Mouse (Mus musculus) hindbrain, embryonic 14.5 days (tissue): ENCODE measurements around the gene Riok2. TPM values are rescaled to one million over a fixed set of nuclear protein-coding genes. Genes with fewer than 3 reads are reported as not detected.

Experiments used
- ATAC-seq: fragments of 200-750 bp; cut with Nextera tagmentation; 2 replicates; pipeline ENCODE4 v1.8.0; 2017; ENCODE audit warnings: moderate number of reproducible peaks, mild to moderate bottlenecking, moderate TSS enrichment, moderate library complexity; ENCODE audit not compliant: low FRiP score
- DNase-seq: peaks from one replicate; pipeline ENCODE4 v3.0.0-alpha.2; 2015; ENCODE audit warnings: low spot score
- H3K27ac ChIP-seq: fragments of 300-500 bp; sonication (generic); 2 replicates; pipeline ENCODE4 v1.5.1; 2014; ENCODE audit warnings: mild to moderate bottlenecking, moderate library complexity
- H3K27me3 ChIP-seq: fragments of 300-500 bp; sonication (generic); 2 replicates; pipeline ENCODE4 v1.6.1; 2014; ENCODE audit warnings: mild to moderate bottlenecking, low read length, mixed read lengths; ENCODE audit not compliant: control insufficient read depth, insufficient read depth
- H3K36me3 ChIP-seq: fragments of 300-500 bp; sonication (generic); replicated peaks from 2 replicates; pipeline ENCODE4 v1.6.1; 2014; ENCODE audit not compliant: control insufficient read depth, insufficient read depth
- H3K4me1 ChIP-seq: fragments of 300-500 bp; sonication (generic); replicated peaks from 2 replicates; pipeline ENCODE4 v1.6.1; 2014; ENCODE audit warnings: antibody characterized with exemption, low read length, mixed read lengths; ENCODE audit not compliant: control insufficient read depth, insufficient read depth
- H3K4me2 ChIP-seq: fragments of 300-500 bp; sonication (generic); replicated peaks from 2 replicates; pipeline ENCODE4 v1.6.1; 2014; ENCODE audit warnings: mild to moderate bottlenecking, moderate library complexity
- H3K4me3 ChIP-seq: fragments of 300-500 bp; sonication (generic); replicated peaks from 2 replicates; pipeline ENCODE4 v1.5.1; 2014; ENCODE audit warnings: mild to moderate bottlenecking, low read length
- H3K9ac ChIP-seq: fragments of 300-500 bp; sonication (generic); 2 replicates; pipeline ENCODE4 v1.6.1; 2014
- H3K9me3 ChIP-seq: fragments of 300-500 bp; sonication (generic); 2 replicates; pipeline ENCODE4 v1.6.1; 2016; ENCODE audit warnings: low read length; ENCODE audit not compliant: control insufficient read depth
- WGBS: fragments of 180-500 bp; shearing (Covaris S2); extraction: QIAGEN DNeasy Blood & Tissue Kit; methylation state at CpG from one replicate; pipeline ENCODE4 v1.1.7; 2014; 5-methylcytosine and 5-hydroxymethylcytosine counted together
- polyA plus RNA-seq: library from polyadenylated mRNA; unstranded; fragments of >200 nt; fragmentation: Nextera tagmentation; extraction: Ambion mirVana; gene quantifications from 2 replicates; pipeline ENCODE4 v1.2.1, GENCODE M21; 2014

Gene Riok2
- polyA plus RNA-seq, 1 experiment from 2014 or later = 27.2 TPM

GRCm38 (mm10) chr17:17386117-17386516 lies 12.0 kb downstream of the Riok2 start:
- Histone ChIP-seq H3K27ac (no peak overlapping the region), H3K4me3 (no peak overlapping the region), H3K9ac (no peak overlapping the region), H3K4me1 (no peaks in the 10 kb centered on the region), H3K9me3 (no peaks in the 10 kb centered on the region), H3K36me3 (peaks cover 82% of the 10 kb centered on the region), H3K27me3 (no peaks in the 10 kb centered on the region), H3K4me2 (no peak overlapping the region)
- DNase-seq (no peak), ATAC-seq (no peak)
- 94% methylated on average over 2 of the region's 2 CpGs for WGBS

- Histone ChIP-seq H3K27ac (no peak overlapping the region), H3K9ac (no peak overlapping the region), H3K4me1 (no peaks in the 10 kb centered on the region), H3K4me2 (no peak overlapping the region), H3K36me3 (peaks cover 51% of the 10 kb centered on the region), H3K9me3 (no peaks in the 10 kb centered on the region), H3K27me3 (no peaks in the 10 kb centered on the region), H3K4me3 (no peak overlapping the region)
- ATAC-seq (no peak), DNase-seq (no peak)
- 97% methylated on average over 4 of the region's 4 CpGs for WGBS
Measured at GRCm38 (mm10) chr17:17391823-17392222, 17.7 kb downstream of the Riok2 start.

- no peak overlapping the region for H3K4me2 ChIP-seq
- no peaks in the 10 kb centered on the region for H3K9me3 ChIP-seq
- no peaks in the 10 kb centered on the region for H3K27me3 ChIP-seq
- no peak overlapping the region for H3K4me3 ChIP-seq
- 66% methylated on average over 7 of the region's 7 CpGs for WGBS
- H3K4me1 ChIP-seq = no peaks in the 10 kb centered on the region
- no peak for ATAC-seq
- H3K36me3 ChIP-seq = peaks cover 45% of the 10 kb centered on the region
- H3K9ac ChIP-seq = no peak overlapping the region
- no peak for DNase-seq
- H3K27ac ChIP-seq = no peak overlapping the region
Measured at GRCm38 (mm10) chr17:17392863-17393262, 18.8 kb downstream of the Riok2 start.

GRCm38 (mm10) chr17:17393300-17393699 lies 19.2 kb downstream of the Riok2 start:
- Histone ChIP-seq H3K4me2 (no peak overlapping the region), H3K36me3 (peaks cover 44% of the 10 kb centered on the region), H3K27me3 (no peaks in the 10 kb centered on the region), H3K4me1 (no peaks in the 10 kb centered on the region), H3K9ac (no peak overlapping the region), H3K9me3 (no peaks in the 10 kb centered on the region), H3K4me3 (no peak overlapping the region), H3K27ac (no peak overlapping the region)
- WGBS = 86% methylated on average over 6 of the region's 6 CpGs
- ATAC-seq (no peak), DNase-seq (no peak)

- ATAC-seq (peak; percentile 68), DNase-seq (peak; percentile 89)
- Histone ChIP-seq H3K4me1 (no peaks in the 10 kb centered on the region), H3K9ac (no peak overlapping the region), H3K27me3 (no peaks in the 10 kb centered on the region), H3K4me3 (no peak overlapping the region), H3K9me3 (no peaks in the 10 kb centered on the region), H3K4me2 (no peak overlapping the region), H3K27ac (no peak overlapping the region), H3K36me3 (peaks cover 34% of the 10 kb centered on the region)
- WGBS = 30% methylated on average over 4 of the region's 4 CpGs
Measured at GRCm38 (mm10) chr17:17394336-17394735, 20.2 kb downstream of the Riok2 start.

GRCm38 (mm10) chr17:17396869-17397268 lies 22.8 kb downstream of the Riok2 start:
- no peak for ATAC-seq
- WGBS = 9% methylated on average over 1 of the region's 1 CpGs

GRCm38 (mm10) chr17:17398664-17399063 lies 24.6 kb downstream of the Riok2 start:
- no peaks in the 10 kb centered on the region for H3K9me3 ChIP-seq
- H3K4me1 ChIP-seq = peaks cover 10% of the 10 kb centered on the region
- WGBS = 79% methylated on average over 2 of the region's 2 CpGs
- H3K4me3 ChIP-seq = no peak overlapping the region
- no peaks in the 10 kb centered on the region for H3K27me3 ChIP-seq
- ATAC-seq (no peak), DNase-seq (no peak)
- no peak overlapping the region for H3K9ac ChIP-seq
- H3K36me3 ChIP-seq = peaks cover 7% of the 10 kb centered on the region; the same call in 1 of the 2 replicates
- no peak overlapping the region for H3K4me2 ChIP-seq
- no peak overlapping the region for H3K27ac ChIP-seq

More at GRCm38 (mm10) chr17:17396869-17397268, 22.8 kb downstream of the Riok2 start:
- DNase-seq = no peak
- Histone ChIP-seq H3K9ac (no peak overlapping the region), H3K27me3 (no peaks in the 10 kb centered on the region), H3K4me1 (no peaks in the 10 kb centered on the region), H3K9me3 (no peaks in the 10 kb centered on the region), H3K4me3 (no peak overlapping the region), H3K4me2 (no peak overlapping the region), H3K36me3 (peaks cover 15% of the 10 kb centered on the region), H3K27ac (no peak overlapping the region)

GRCm38 (mm10) chr17:17402222-17403004 lies 28.3 kb downstream of the Riok2 start, which contains the start of gene Lix1:
Gene Lix1, plus strand, starts transcription at chr17:17402672.
- Histone ChIP-seq H3K36me3 (no peaks in the 10 kb centered on the region), H3K27me3 (no peaks in the 10 kb centered on the region), H3K27ac (peak within 1 kb of the TSS; percentile 64; the same call in 1 of the 2 replicates), H3K9me3 (no peaks in the 10 kb centered on the region), H3K9ac (peak within 1 kb of the TSS; percentile 44; the same call in 1 of the 2 replicates), H3K4me3 (peak within 1 kb of the TSS; percentile 14; the same call in 1 of the 2 replicates), H3K4me2 (peak within 1 kb of the TSS; percentile 48), H3K4me1 (peaks cover 10% of the 10 kb centered on the region)
- WGBS = 24% methylated on average over 6 of the region's 6 CpGs
- DNase-seq = peak; percentile 80
- peak; percentile 95 for ATAC-seq

GRCm38 (mm10) chr17:17403038-17403437 lies 28.9 kb downstream of the Riok2 start:
- ATAC-seq = no peak
- no peak for DNase-seq
- Histone ChIP-seq H3K4me3 (peak overlapping the region; percentile 14; the same call in 1 of the 2 replicates), H3K27ac (no peak overlapping the region), H3K4me1 (peaks cover 10% of the 10 kb centered on the region), H3K27me3 (no peaks in the 10 kb centered on the region), H3K9me3 (no peaks in the 10 kb centered on the region), H3K36me3 (no peaks in the 10 kb centered on the region), H3K9ac (peak overlapping the region; percentile 44; the same call in 1 of the 2 replicates), H3K4me2 (peak overlapping the region; percentile 48)
- WGBS = 39% methylated on average over 5 of the region's 5 CpGs
